Mouse (Mus musculus): ENCODE results near the gene Oas3. TPM values are rescaled to one million over a fixed set of nuclear protein-coding genes. Genes with fewer than 3 reads are reported as not detected.

Oas3 gene
- total and polyA plus RNA-seq, 2 experiments from 2014 or later, result 0.57 to 1.3 TPM

GRCm38 (mm10) chr5:120706976-120707375, 70.5 kb downstream of the Oas3 start:
- ATAC-seq (ENCODE audit: low FRiP score) (no peak), DNase-seq (ENCODE audit: low spot score) (no peak)
- no peak for TF ChIP-seq CTCF (IDR thresholded peaks at IDR 0.05)
- no peaks in the 10 kb centered on the region for H3K27me3 ChIP-seq (ENCODE audit: insufficient read depth, low read length)
- 30% methylated on average over 13 of the region's 13 CpGs for WGBS
- peak overlapping the region; percentile 84 for H3K4me2 ChIP-seq (ENCODE audit: low read depth, low read length, poor library complexity, severe bottlenecking)
- no peaks in the 10 kb centered on the region for H3K9me3 ChIP-seq (ENCODE audit: low read length)
- H3K4me3 ChIP-seq (ENCODE audit: low read depth, low read length), result peak overlapping the region; percentile 28
- H3K27ac ChIP-seq (ENCODE audit: low read depth, low read length), result no peak overlapping the region
- H3K36me3 ChIP-seq (ENCODE audit: insufficient read depth, low read length), result no peaks in the 10 kb centered on the region; the same call in 1 of the 2 replicates
- peaks cover 25% of the 10 kb centered on the region for H3K4me1 ChIP-seq (ENCODE audit: insufficient read depth, low read length)
- H3K9ac ChIP-seq (replicated peaks; ENCODE audit: low read length, poor library complexity, severe bottlenecking), result peak overlapping the region; percentile 44; the same call in 1 of the 2 replicates

DNA sequence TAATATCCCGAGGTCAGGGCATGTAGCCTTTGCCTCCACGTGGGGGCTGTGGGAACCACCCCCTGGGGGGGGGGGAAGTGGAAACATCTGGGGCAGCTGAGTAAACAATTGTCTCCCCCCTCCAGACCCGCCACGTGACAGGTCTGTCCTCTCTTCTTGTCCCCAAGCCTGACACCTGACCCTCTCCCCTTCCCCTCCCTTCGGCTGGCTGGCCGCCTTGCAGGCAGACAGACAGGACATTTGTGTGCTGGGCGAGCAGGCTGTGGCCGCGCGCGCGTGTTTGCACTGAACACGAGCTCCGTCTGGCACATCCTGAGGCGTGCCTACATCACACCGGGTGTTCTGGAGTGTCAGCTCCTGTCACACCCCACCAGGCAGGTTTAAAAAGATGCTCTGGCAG, 70.9 kb downstream of the Oas3 start:
- Histone ChIP-seq H3K27me3 (ENCODE audit: insufficient read depth, low read length) (no peaks in the 10 kb centered on the region), H3K27ac (ENCODE audit: low read depth, low read length) (no peak overlapping the region), H3K4me1 (ENCODE audit: insufficient read depth, low read length) (peaks cover 25% of the 10 kb centered on the region), H3K36me3 (ENCODE audit: insufficient read depth, low read length) (no peaks in the 10 kb centered on the region; the same call in 1 of the 2 replicates), H3K4me3 (ENCODE audit: low read depth, low read length) (peak overlapping the region; percentile 28), H3K9ac (replicated peaks; ENCODE audit: low read length, poor library complexity, severe bottlenecking) (peak overlapping the region; percentile 44; the same call in 1 of the 2 replicates), H3K4me2 (ENCODE audit: low read depth, low read length, poor library complexity, severe bottlenecking) (peak overlapping the region; percentile 84), H3K9me3 (ENCODE audit: low read length) (no peaks in the 10 kb centered on the region)
- 4% methylated on average over 16 of the region's 16 CpGs for WGBS
- ATAC-seq (ENCODE audit: low FRiP score) (no peak), DNase-seq (ENCODE audit: low spot score) (peak; percentile 52)
- no peak for TF ChIP-seq CTCF (IDR thresholded peaks at IDR 0.05)

- 46% methylated on average over 6 of the region's 6 CpGs for WGBS
- no peak overlapping the region for H3K4me3 ChIP-seq (ENCODE audit: low read depth, low read length)
- ATAC-seq (ENCODE audit: low FRiP score) (no peak), DNase-seq (ENCODE audit: low spot score) (no peak)
- H3K4me2 ChIP-seq (ENCODE audit: low read depth, low read length, poor library complexity, severe bottlenecking), result no peak overlapping the region
- H3K27ac ChIP-seq (ENCODE audit: low read depth, low read length), result no peak overlapping the region
- H3K36me3 ChIP-seq (ENCODE audit: insufficient read depth, low read length), result no peaks in the 10 kb centered on the region; the same call in 1 of the 2 replicates
- H3K4me1 ChIP-seq (ENCODE audit: insufficient read depth, low read length), result peaks cover 22% of the 10 kb centered on the region
- no peaks in the 10 kb centered on the region for H3K27me3 ChIP-seq (ENCODE audit: insufficient read depth, low read length)
- no peak for TF ChIP-seq CTCF (IDR thresholded peaks at IDR 0.05)
- H3K9me3 ChIP-seq (ENCODE audit: low read length), result no peaks in the 10 kb centered on the region
- no peak overlapping the region; the same call in 1 of the 2 replicates for H3K9ac ChIP-seq (replicated peaks; ENCODE audit: low read length, poor library complexity, severe bottlenecking)
Observed at GRCm38 (mm10) chr5:120704421-120704820, 73.0 kb downstream of the Oas3 start.

GRCm38 (mm10) chr5:120703660-120704059, 73.8 kb downstream of the Oas3 start:
- TF ChIP-seq CTCF (IDR thresholded peaks at IDR 0.05), result no peak
- Histone ChIP-seq H3K27ac (ENCODE audit: low read depth, low read length) (no peak overlapping the region), H3K4me1 (ENCODE audit: insufficient read depth, low read length) (peaks cover 18% of the 10 kb centered on the region)

More at GRCm38 (mm10) chr5:120703660-120704059, 73.8 kb downstream of the Oas3 start:
- no peak for ATAC-seq (ENCODE audit: low FRiP score)
- Histone ChIP-seq H3K36me3 (ENCODE audit: insufficient read depth, low read length) (no peaks in the 10 kb centered on the region; the same call in 1 of the 2 replicates), H3K4me2 (ENCODE audit: low read depth, low read length, poor library complexity, severe bottlenecking) (no peak overlapping the region), H3K27me3 (ENCODE audit: insufficient read depth, low read length) (no peaks in the 10 kb centered on the region), H3K4me3 (ENCODE audit: low read depth, low read length) (no peak overlapping the region), H3K9me3 (ENCODE audit: low read length) (no peaks in the 10 kb centered on the region), H3K9ac (replicated peaks; ENCODE audit: low read length, poor library complexity, severe bottlenecking) (no peak overlapping the region)
- DNase-seq (ENCODE audit: low spot score), result no peak
- 81% methylated on average over 3 of the region's 3 CpGs for WGBS

Other genes starting within 250 kb of the Oas3 start
- 11.6 and 25.3 TPM in 2 replicates for gene Tpcn1, start 189.0 kb downstream of the Oas3 start, total RNA-seq (2014; rRNA removed)
- gene Tpcn1, start 189.0 kb downstream of the Oas3 start, polyA plus RNA-seq (2015; fragmentation: Nextera tagmentation; extraction: Ambion mirVana), result 9.3 and 9.4 TPM in 2 replicates
- gene Iqcd, start 188.6 kb downstream of the Oas3 start, total RNA-seq (2014; rRNA removed), result 0.94 and 1.3 TPM in 2 replicates
- 0.86 and 1.5 TPM in 2 replicates for gene Iqcd, start 188.6 kb downstream of the Oas3 start, polyA plus RNA-seq (2015; fragmentation: Nextera tagmentation; extraction: Ambion mirVana)
- 32.3 and 43.6 TPM in 2 replicates for gene Rita1, start 165.1 kb downstream of the Oas3 start, total RNA-seq (2014; rRNA removed)
- 31.4 and 33.9 TPM in 2 replicates for gene Rita1, start 165.1 kb downstream of the Oas3 start, polyA plus RNA-seq (2015; fragmentation: Nextera tagmentation; extraction: Ambion mirVana)
- 36.2 and 37.8 TPM in 2 replicates for gene Ddx54, start 164.9 kb downstream of the Oas3 start, total RNA-seq (2014; rRNA removed)
- gene Ddx54, start 164.9 kb downstream of the Oas3 start, polyA plus RNA-seq (2015; fragmentation: Nextera tagmentation; extraction: Ambion mirVana), result 31.7 and 32.6 TPM in 2 replicates
- 0.38 and 0.60 TPM in 2 replicates for gene Cfap73, start 143.4 kb downstream of the Oas3 start, total RNA-seq (2014; rRNA removed)
- gene Cfap73, start 143.4 kb downstream of the Oas3 start, polyA plus RNA-seq (2015; fragmentation: Nextera tagmentation; extraction: Ambion mirVana), result 0.62 and 0.74 TPM in 2 replicates
- gene Rasal1, start 128.8 kb downstream of the Oas3 start, total RNA-seq (2014; rRNA removed), result 18.1 and 24.7 TPM in 2 replicates
- gene Rasal1, start 128.8 kb downstream of the Oas3 start, polyA plus RNA-seq (2015; fragmentation: Nextera tagmentation; extraction: Ambion mirVana), result 8.2 and 9.9 TPM in 2 replicates
- gene Dtx1, start 65.7 kb downstream of the Oas3 start, total RNA-seq (2014; rRNA removed), result 240 and 242 TPM in 2 replicates
- gene Dtx1, start 65.7 kb downstream of the Oas3 start, polyA plus RNA-seq (2015; fragmentation: Nextera tagmentation; extraction: Ambion mirVana), result 63.0 and 67.9 TPM in 2 replicates
- 0.27 and 1.4 TPM in 2 replicates for gene Oas2, start 27.8 kb downstream of the Oas3 start, total RNA-seq (2014; rRNA removed)
- 0.31 and 0.37 TPM in 2 replicates for gene Oas2, start 27.8 kb downstream of the Oas3 start, polyA plus RNA-seq (2015; fragmentation: Nextera tagmentation; extraction: Ambion mirVana)
- 0.28 and 1.0 TPM in 2 replicates for gene Oas1e, start 17.9 kb upstream of the Oas3 start, total RNA-seq (2014; rRNA removed)
- gene Oas1e, start 17.9 kb upstream of the Oas3 start, polyA plus RNA-seq (2015; fragmentation: Nextera tagmentation; extraction: Ambion mirVana), result 0.49 and 0.68 TPM in 2 replicates
- gene Oas1c, start 34.9 kb upstream of the Oas3 start, total RNA-seq (2014; rRNA removed), result 0.71 and 0.99 TPM in 2 replicates
- 0.59 and 0.62 TPM in 2 replicates for gene Oas1c, start 34.9 kb upstream of the Oas3 start, polyA plus RNA-seq (2015; fragmentation: Nextera tagmentation; extraction: Ambion mirVana)
- not detected in 2 replicates for gene Oas1f, start 69.7 kb upstream of the Oas3 start, total RNA-seq (2014; rRNA removed)
- gene Oas1f, start 69.7 kb upstream of the Oas3 start, polyA plus RNA-seq (2015; fragmentation: Nextera tagmentation; extraction: Ambion mirVana), result not detected in 2 replicates
- not detected in 2 replicates for gene Oas1h, start 83.8 kb upstream of the Oas3 start, total RNA-seq (2014; rRNA removed)
- gene Oas1h, start 83.8 kb upstream of the Oas3 start, polyA plus RNA-seq (2015; fragmentation: Nextera tagmentation; extraction: Ambion mirVana), result not detected in 2 replicates
- 0.52 and 1.2 TPM in 2 replicates for gene Oas1g, start 110.0 kb upstream of the Oas3 start, total RNA-seq (2014; rRNA removed)
- 0.26 and 0.28 TPM in 2 replicates for gene Oas1g, start 110.0 kb upstream of the Oas3 start, polyA plus RNA-seq (2015; fragmentation: Nextera tagmentation; extraction: Ambion mirVana)
- 0.28 and 1.8 TPM in 2 replicates for gene Oas1a, start 129.9 kb upstream of the Oas3 start, total RNA-seq (2014; rRNA removed)
- gene Oas1a, start 129.9 kb upstream of the Oas3 start, polyA plus RNA-seq (2015; fragmentation: Nextera tagmentation; extraction: Ambion mirVana), result 1.2 and 1.6 TPM in 2 replicates
- gene Oas1d, start 136.9 kb upstream of the Oas3 start, total RNA-seq (2014; rRNA removed), result 0.22 TPM in 1 of 2 replicates, not detected in the other
- 0.39 and 0.78 TPM in 2 replicates for gene Oas1d, start 136.9 kb upstream of the Oas3 start, polyA plus RNA-seq (2015; fragmentation: Nextera tagmentation; extraction: Ambion mirVana)
- gene Rph3a, start 232.4 kb upstream of the Oas3 start, total RNA-seq (2014; rRNA removed), result 43.6 and 44.6 TPM in 2 replicates
- 33.3 and 35.5 TPM in 2 replicates for gene Rph3a, start 232.4 kb upstream of the Oas3 start, polyA plus RNA-seq (2015; fragmentation: Nextera tagmentation; extraction: Ambion mirVana)

All from midbrain, postnatal 0 days (tissue).